Mouse (Mus musculus): Measurements from ENCODE around the gene Trpv4.

Gene Trpv4

GRCm38 (mm10) chr5:114658255-114658654, at the start of gene Trpv4:
TSS of gene Trpv4 (minus strand) at chr5:114658421.
- DNase-seq (ENCODE audit: extremely low spot score, low read depth, low spot score) = no peak

GRCm38 (mm10) chr5:114707265-114708068, 49.2 kb upstream of the Trpv4 start, which contains the start of gene Tchp:
TSS of gene Tchp (plus strand) at chr5:114707760.
- DNase-seq (ENCODE audit: extremely low spot score, low read depth, low spot score) = peak; percentile 90

- no peak for DNase-seq (ENCODE audit: extremely low spot score, low read depth, low spot score)
These were observed 44.5 kb upstream of the Trpv4 start for GRCm38 (mm10) chr5:114702403-114703392.

- no peak for DNase-seq (ENCODE audit: extremely low spot score, low read depth, low spot score)
These were observed 40.8 kb upstream of the Trpv4 start for GRCm38 (mm10) chr5:114699015-114699414.

- DNase-seq (ENCODE audit: extremely low spot score, low read depth, low spot score) = no peak
These were observed 40.0 kb upstream of the Trpv4 start for GRCm38 (mm10) chr5:114698044-114698746.

GRCm38 (mm10) chr5:114696939-114697338, 38.7 kb upstream of the Trpv4 start:
- no peak for DNase-seq (ENCODE audit: extremely low spot score, low read depth, low spot score)

GRCm38 (mm10) chr5:114695775-114696174, 37.6 kb upstream of the Trpv4 start:
- DNase-seq (ENCODE audit: extremely low spot score, low read depth, low spot score) = no peak

- DNase-seq (ENCODE audit: extremely low spot score, low read depth, low spot score) = peak; percentile 41
These were observed 32.7 kb upstream of the Trpv4 start, which contains the start of gene Gltp for GRCm38 (mm10) chr5:114690633-114691567. TSS of gene Gltp (minus strand) at chr5:114690984.

- DNase-seq (ENCODE audit: extremely low spot score, low read depth, low spot score) = no peak
These were observed 31.6 kb upstream of the Trpv4 start for GRCm38 (mm10) chr5:114689700-114690366.

- no peak for DNase-seq (ENCODE audit: extremely low spot score, low read depth, low spot score)
These were observed 30.5 kb upstream of the Trpv4 start for GRCm38 (mm10) chr5:114688703-114689102.

- no peak for DNase-seq (ENCODE audit: extremely low spot score, low read depth, low spot score)
These were observed 29.7 kb upstream of the Trpv4 start for GRCm38 (mm10) chr5:114687901-114688300.

GRCm38 (mm10) chr5:114686726-114687210, 28.5 kb upstream of the Trpv4 start:
- no peak for DNase-seq (ENCODE audit: extremely low spot score, low read depth, low spot score)

- no peak for DNase-seq (ENCODE audit: extremely low spot score, low read depth, low spot score)
These were observed 27.8 kb upstream of the Trpv4 start for GRCm38 (mm10) chr5:114685986-114686385.

GRCm38 (mm10) chr5:114681717-114682116, 23.5 kb upstream of the Trpv4 start:
- no peak for DNase-seq (ENCODE audit: extremely low spot score, low read depth, low spot score)

- no peak for DNase-seq (ENCODE audit: extremely low spot score, low read depth, low spot score)
These were observed 22.6 kb upstream of the Trpv4 start for GRCm38 (mm10) chr5:114680676-114681285.

GRCm38 (mm10) chr5:114679841-114680591, 21.8 kb upstream of the Trpv4 start:
- no peak for DNase-seq (ENCODE audit: extremely low spot score, low read depth, low spot score)

- no peak for DNase-seq (ENCODE audit: extremely low spot score, low read depth, low spot score)
These were observed 16.4 kb upstream of the Trpv4 start for GRCm38 (mm10) chr5:114674594-114674993.

- DNase-seq (ENCODE audit: extremely low spot score, low read depth, low spot score) = no peak
These were observed 14.9 kb upstream of the Trpv4 start for GRCm38 (mm10) chr5:114673114-114673513.
